ENCODE assay signal across 31 mouse cellular contexts in genomic region chr2:143937861-143938260, GRCm38 (mm10). TPM values are rescaled to one million over a fixed set of nuclear protein-coding genes. Genes with fewer than 3 reads are reported as not detected.
DNase-seq lines count a peak whose midpoint lies in the region; ATAC-seq and TF ChIP-seq lines count a peak whose summit lies in the region.
"Had no signal": no experiment of that assay in that cellular context is flagged by ENCODE, and none has a peak within 500 bp of the region (broad histone marks: within the 10 kb centered on the region; RNA-seq: fewer than 3 reads in every experiment).

No protein-coding gene starts in this region.

- no peak overlapping the region for H3K4me2 ChIP-seq in hindbrain, embryonic 14.5 days (replicated peaks)
- no peak overlapping the region for H3K4me2 ChIP-seq in hindbrain, postnatal 0 days (ENCODE audit: low read depth, low read length)
- H3K4me2 ChIP-seq in kidney, embryonic 16.5 days (replicated peaks; ENCODE audit: low read depth, low read length) = no peak overlapping the region
- H3K4me2 ChIP-seq: forebrain, embryonic 12.5 days; heart, embryonic 12.5 days; hindbrain, embryonic 15.5 days; limb, embryonic 15.5 days; liver, embryonic 13.5 days; midbrain, embryonic 12.5 days; neural tube, embryonic 12.5 days had no signal

- H3K4me1 ChIP-seq in hindbrain, embryonic 14.5 days (replicated peaks; ENCODE audit: control insufficient read depth, insufficient read depth, low read length) = no peaks in the 10 kb centered on the region
- no peaks in the 10 kb centered on the region for H3K4me1 ChIP-seq in hindbrain, postnatal 0 days (ENCODE audit: insufficient read depth, low read length)
- peaks cover 11% of the 10 kb centered on the region for H3K4me1 ChIP-seq in kidney, embryonic 16.5 days (ENCODE audit: insufficient read depth, low read length)
- H3K4me1 ChIP-seq: forebrain, embryonic 12.5 days; limb, embryonic 10.5 days; limb, embryonic 15.5 days had no signal

- ATAC-seq in hindbrain, embryonic 14.5 days (ENCODE audit: low FRiP score) = peak; percentile 46; the same call in 1 of the 2 replicates
- no peak for ATAC-seq in hindbrain, postnatal 0 days
- peak; percentile 64; the same call in 1 of the 2 replicates for ATAC-seq in kidney, embryonic 16.5 days (ENCODE audit: low FRiP score, low TSS enrichment)
- ATAC-seq: activated CD4-positive, CD25-positive, alpha-beta regulatory T cell, adult 4 months; intestine, postnatal 0 days; lung, postnatal 0 days had no signal

- H3K9me3 ChIP-seq in hindbrain, embryonic 14.5 days (ENCODE audit: control insufficient read depth, low read length) = no peaks in the 10 kb centered on the region
- H3K9me3 ChIP-seq in hindbrain, postnatal 0 days (ENCODE audit: low read length) = no peaks in the 10 kb centered on the region
- no peaks in the 10 kb centered on the region for H3K9me3 ChIP-seq in kidney, embryonic 16.5 days (ENCODE audit: low read length)
- H3K9me3 ChIP-seq: forebrain, embryonic 12.5 days; heart, embryonic 12.5 days; hindbrain, embryonic 15.5 days; limb, embryonic 10.5 days; limb, embryonic 15.5 days; liver, embryonic 13.5 days; megakaryocyte, embryonic 14.5 days; midbrain, embryonic 12.5 days; neural tube, embryonic 12.5 days had no signal

- TF ChIP-seq CTCF in hindbrain, postnatal 0 days (IDR thresholded peaks at IDR 0.05; ENCODE audit: low read depth) = no peak

- no peak overlapping the region for H3K4me3 ChIP-seq in hindbrain, embryonic 14.5 days (replicated peaks; ENCODE audit: low read length)
- no peak overlapping the region for H3K4me3 ChIP-seq in hindbrain, postnatal 0 days (ENCODE audit: low read length)
- H3K4me3 ChIP-seq in kidney, embryonic 16.5 days (ENCODE audit: low read length) = no peak overlapping the region
- H3K4me3 ChIP-seq: erythroblast, embryonic 14.5 days; forebrain, embryonic 12.5 days; heart, embryonic 12.5 days; hindbrain, embryonic 15.5 days; limb, embryonic 10.5 days; limb, embryonic 15.5 days; liver, embryonic 13.5 days; megakaryocyte, embryonic 14.5 days; midbrain, embryonic 12.5 days; myocyte; neural tube, embryonic 12.5 days had no signal

- H3K9ac ChIP-seq in hindbrain, embryonic 14.5 days = no peak overlapping the region
- no peak overlapping the region for H3K9ac ChIP-seq in hindbrain, postnatal 0 days (replicated peaks; ENCODE audit: low read length)
- H3K9ac ChIP-seq in kidney, embryonic 16.5 days (replicated peaks; ENCODE audit: low read length) = no peak overlapping the region
- H3K9ac ChIP-seq: forebrain, embryonic 12.5 days; heart, embryonic 12.5 days; hindbrain, embryonic 15.5 days; limb, embryonic 15.5 days; liver, embryonic 13.5 days; midbrain, embryonic 12.5 days; neural tube, embryonic 12.5 days had no signal

- peak; percentile 71 for DNase-seq in heart, adult 11 months
- DNase-seq in heart, adult 18-20 months = no peak
- DNase-seq in hindbrain, embryonic 14.5 days (ENCODE audit: low spot score) = no peak
- DNase-seq in hindbrain, postnatal 0 days (ENCODE audit: low spot score) = no peak
- DNase-seq in kidney, postnatal 10 days = no peak
- no peak for DNase-seq in layer of hippocampus, postnatal 25 days (ENCODE audit: extremely low spot score in 1 of 2, low spot score in 1 of 2)
- DNase-seq: adrenal gland, postnatal 14 days; B cell, adult 2 months; cerebellum, adult 11-12 months; cerebellum, adult 9-11 months; embryo, embryonic 11 days; gastrocnemius, postnatal 10 days; heart, postnatal 10 days; liver, embryonic 13.5 days; lung, adult 18-20 months; lung, postnatal 4 days; thymus, postnatal 4 days had no signal

- 51% methylated on average over 2 of the region's 2 CpGs for WGBS in hindbrain, embryonic 14.5 days
- 45% methylated on average over 2 of the region's 2 CpGs for whole genome bisulfite sequencing in hindbrain, postnatal 0 days
- WGBS in kidney, embryonic 16.5 days = 26% methylated on average over 2 of the region's 2 CpGs

- H3K27ac ChIP-seq in hindbrain, embryonic 14.5 days = no peak overlapping the region
- no peak overlapping the region for H3K27ac ChIP-seq in hindbrain, postnatal 0 days
- H3K27ac ChIP-seq in kidney, embryonic 16.5 days (ENCODE audit: low read length) = no peak overlapping the region
- H3K27ac ChIP-seq: forebrain, embryonic 12.5 days; hindbrain, embryonic 15.5 days; limb, embryonic 10.5 days; limb, embryonic 15.5 days; liver, embryonic 13.5 days; midbrain, embryonic 12.5 days; neural tube, embryonic 12.5 days had no signal

- H3K27me3 ChIP-seq in hindbrain, embryonic 14.5 days (ENCODE audit: control insufficient read depth, insufficient read depth, low read length) = no peaks in the 10 kb centered on the region
- H3K27me3 ChIP-seq in hindbrain, postnatal 0 days (ENCODE audit: insufficient read depth, low read length) = no peaks in the 10 kb centered on the region
- no peaks in the 10 kb centered on the region for H3K27me3 ChIP-seq in kidney, embryonic 16.5 days (ENCODE audit: insufficient read depth, low read length)
- H3K27me3 ChIP-seq: forebrain, embryonic 12.5 days; heart, embryonic 12.5 days; hindbrain, embryonic 15.5 days; limb, embryonic 15.5 days; liver, embryonic 13.5 days; megakaryocyte, embryonic 14.5 days; midbrain, embryonic 12.5 days; neural tube, embryonic 12.5 days had no signal

- peaks cover 37% of the 10 kb centered on the region for H3K36me3 ChIP-seq in hindbrain, embryonic 14.5 days (replicated peaks; ENCODE audit: control insufficient read depth, insufficient read depth)
- H3K36me3 ChIP-seq in hindbrain, postnatal 0 days (ENCODE audit: insufficient read depth, low read length) = peaks cover 21% of the 10 kb centered on the region
- H3K36me3 ChIP-seq in kidney, embryonic 16.5 days (ENCODE audit: insufficient read depth, low read length) = peaks cover 30% of the 10 kb centered on the region

RNA-seq across cellular contexts. Expression of gene Dstn, which starts 22.7 kb away (rescaled TPM):
- 100 to 1,000 TPM; 164 to 168 TPM for total RNA-seq in heart, adult 18-20 months (2021)
- 461 and 492 TPM in 2 replicates for polyA plus RNA-seq in hindbrain, embryonic 14.5 days (2014; fragmentation: Nextera tagmentation; extraction: Ambion mirVana)
- 197 and 198 TPM in 2 replicates for total RNA-seq in hindbrain, postnatal 0 days (2014; rRNA removed)
- polyA plus RNA-seq in hindbrain, postnatal 0 days (2015; fragmentation: Nextera tagmentation; extraction: Ambion mirVana) = 409 and 418 TPM in 2 replicates
- polyA plus RNA-seq in kidney, embryonic 16.5 days (2015; fragmentation: Nextera tagmentation; extraction: Ambion mirVana) = 437 and 471 TPM in 2 replicates
- 100 to 1,000 TPM; 207 to 232 TPM for total RNA-seq in layer of hippocampus, postnatal 25 days (2021)
